Mouse (Mus musculus) gastrocnemius, adult 2 months (tissue): ENCODE data around the gene Dcpp1. TPM values are rescaled to one million over a fixed set of nuclear protein-coding genes. Genes with fewer than 3 reads are reported as not detected.
A peak's percentile ranks its signal among the peaks of the same experiment; 100 is the strongest.
"Not testable (repeated sequence)": the region's sequence is repeated elsewhere in the genome, so short reads cannot be mapped to it uniquely, and the experiment has no call there.

Source experiments
- DNase-seq: peaks from one replicate; pipeline ENCODE4 v3.0.0; 2022
- H3K27ac ChIP-seq: fragments of 200-600 bp; 2 replicates; pipeline ENCODE4 v1.8.1; 2022; ENCODE audit warnings: mild to moderate bottlenecking
- H3K4me3 ChIP-seq: fragments of 200-600 bp; 2 replicates; pipeline ENCODE4 v1.8.1; 2022; ENCODE audit warnings: mild to moderate bottlenecking, moderate library complexity
- CTCF ChIP-seq: fragments of 200-600 bp; IDR thresholded peaks from 2 replicates; pipeline ENCODE4 v1.8.1; 2022; ENCODE audit warnings: antibody characterized with exemption, mild to moderate bottlenecking, moderate library complexity
- intact Hi-C: fragments of 180-260 bp; cut with DNase I; formaldehyde crosslinking; loops from one replicate; pipeline ENCODE4 v1.15.1; 2025
- long read RNA-seq, 2 experiments: library from polyadenylated mRNA; stranded (forward); transcript quantifications; one replicate each; pipeline ENCODE4 v2.0.0; 2021
- total RNA-seq, 2 experiments: library from RNA; stranded (reverse); gene quantifications; 2 replicates each; pipeline ENCODE4 v1.2.3; 2021

Gene Dcpp1
- total RNA-seq, result not detected
- long read RNA-seq, experiment 1, result 0 reads
- long read RNA-seq, experiment 2, result 0 reads

- intact Hi-C loops, H3K27ac ChIP-seq, DNase-seq, H3K4me3 ChIP-seq: not testable (repeated sequence)
These were observed at the start of gene Dcpp1, which contains the start of gene Dcpp2 for GRCm38 (mm10) chr17:23880576-23880975. TSS of gene Dcpp1 (plus strand) at chr17:23880876. TSS of gene Dcpp2 (plus strand) at chr17:23880880.

- H3K27ac ChIP-seq, result no peak overlapping the region
- DNase-seq, result no peak
- TF ChIP-seq CTCF, result no peak
- H3K4me3 ChIP-seq, result no peak overlapping the region
- intact Hi-C loops, result loop anchor here (5.0 kb wide), 1 partner anchor 39 kb away; the partner anchor contains the start of gene Srrm2
These were observed 49.5 kb upstream of the Dcpp1 start for GRCm38 (mm10) chr17:23831201-23831600.

- no peak for TF ChIP-seq CTCF
- H3K4me3 ChIP-seq, result no peak within 1 kb of the TSS
- peak; percentile 3 for DNase-seq
- intact Hi-C loops, result no loop called here
- H3K27ac ChIP-seq, result no peak within 1 kb of the TSS
These were observed 44.6 kb upstream of the Dcpp1 start, which contains the start of gene Prss33 for GRCm38 (mm10) chr17:23836006-23836575. TSS of gene Prss33 (minus strand) at chr17:23836056.

GRCm38 (mm10) chr17:23841145-23841544, 39.5 kb upstream of the Dcpp1 start:
- peak; percentile 28 for DNase-seq
- TF ChIP-seq CTCF, result peak; percentile 88
- H3K4me3 ChIP-seq, result no peak overlapping the region
- no peak overlapping the region for H3K27ac ChIP-seq
- intact Hi-C loops, result no loop called here

GRCm38 (mm10) chr17:23843141-23843811, 37.4 kb upstream of the Dcpp1 start:
- TF ChIP-seq CTCF, result peak; percentile 41
- intact Hi-C loops, result loop anchor here (2.0 kb wide), 1 partner anchor 94 kb away; no protein-coding TSS in a partner anchor
- no peak overlapping the region for H3K4me3 ChIP-seq

GRCm38 (mm10) chr17:23843812-23844273, 36.8 kb upstream of the Dcpp1 start, which contains the start of the genes Prss32 and Prss41:
TSS of gene Prss32 (plus strand) at chr17:23843855.
TSS of gene Prss41 (minus strand) at chr17:23844172.
- peak; percentile 78 for TF ChIP-seq CTCF

More at GRCm38 (mm10) chr17:23843141-23843811, 37.4 kb upstream of the Dcpp1 start:
- H3K27ac ChIP-seq, result no peak overlapping the region
- DNase-seq, result no peak

GRCm38 (mm10) chr17:23850028-23850427, 30.6 kb upstream of the Dcpp1 start:
- Histone ChIP-seq H3K27ac (no peak overlapping the region), H3K4me3 (no peak overlapping the region)
- DNase-seq, result no peak
- peak; percentile 28 for TF ChIP-seq CTCF
- intact Hi-C loops, result loop anchor here (2.0 kb wide), 1 partner anchor 111 kb away; no protein-coding TSS in a partner anchor

More at GRCm38 (mm10) chr17:23843812-23844273, 36.8 kb upstream of the Dcpp1 start, which contains the start of the genes Prss32 and Prss41:
- peak; percentile 73 for DNase-seq
- intact Hi-C loops, result loop anchor here (2.0 kb wide), 2 partner anchors 69 to 95 kb away; no protein-coding TSS in a partner anchor
- no peak within 1 kb of the TSS for H3K27ac ChIP-seq
- H3K4me3 ChIP-seq, result peak within 1 kb of the TSS; percentile 52

GRCm38 (mm10) chr17:23850853-23851749, 29.6 kb upstream of the Dcpp1 start:
- peak; percentile 65 for DNase-seq
- Histone ChIP-seq H3K27ac (no peak overlapping the region), H3K4me3 (no peak overlapping the region)
- peak; percentile 88 for TF ChIP-seq CTCF
- intact Hi-C loops, result loop anchor here (2.0 kb wide), 1 partner anchor 110 kb away; no protein-coding TSS in a partner anchor

GRCm38 (mm10) chr17:23853292-23853691, 27.4 kb upstream of the Dcpp1 start:
- peak; percentile 57 for TF ChIP-seq CTCF
- Histone ChIP-seq H3K27ac (no peak overlapping the region), H3K4me3 (no peak overlapping the region)
- peak; percentile 62 for DNase-seq
- intact Hi-C loops, result no loop called here

GRCm38 (mm10) chr17:23854229-23854765, 26.4 kb upstream of the Dcpp1 start:
- intact Hi-C loops, result no loop called here
- H3K27ac ChIP-seq, result no peak overlapping the region
- DNase-seq, result no peak
- H3K4me3 ChIP-seq, result no peak overlapping the region
- TF ChIP-seq CTCF, result no peak

- Histone ChIP-seq H3K27ac (no peak overlapping the region), H3K4me3 (no peak overlapping the region)
- intact Hi-C loops, result no loop called here
- no peak for TF ChIP-seq CTCF
- peak; percentile 10 for DNase-seq
These were observed 23.5 kb upstream of the Dcpp1 start for GRCm38 (mm10) chr17:23857193-23857592.

- Histone ChIP-seq H3K4me3 (no peak overlapping the region), H3K27ac (no peak overlapping the region)
- intact Hi-C loops, result no loop called here
- DNase-seq, result peak; percentile 8
- TF ChIP-seq CTCF, result no peak
These were observed 22.8 kb upstream of the Dcpp1 start for GRCm38 (mm10) chr17:23857913-23858312.
